Mouse (Mus musculus): ENCODE data around the gene Ubash3a. TPM values are rescaled to one million over a fixed set of nuclear protein-coding genes. Genes with fewer than 3 reads are reported as not detected.
A peak's percentile ranks its signal among the peaks of the same experiment; 100 is the strongest.

Gene Ubash3a
- polyA plus RNA-seq, 1 experiment from 2014 or later, result not detected

DNA sequence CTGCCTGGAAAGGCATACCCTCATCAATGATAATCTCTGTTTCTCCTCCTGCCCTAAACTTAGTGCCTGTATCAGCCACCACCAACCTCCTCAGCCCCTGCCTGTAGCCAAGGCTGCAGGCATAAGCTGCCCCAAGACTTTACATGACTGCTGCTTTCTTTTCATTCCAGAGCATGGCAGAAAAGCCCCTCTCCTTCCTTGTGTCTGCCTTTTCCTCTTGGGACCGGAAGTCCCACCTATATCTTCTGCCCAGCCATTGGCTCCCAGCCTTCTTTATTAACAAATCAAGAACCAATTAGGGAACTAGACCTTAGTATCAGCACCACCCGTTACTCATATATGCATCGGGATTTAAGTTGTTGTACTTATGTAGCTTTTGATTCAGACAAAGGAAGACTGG, 79.5 kb downstream of the Ubash3a start:
- Histone ChIP-seq H3K36me3 (ENCODE audit: control insufficient read depth, insufficient read depth, low read length) (no peaks in the 10 kb centered on the region), H3K4me3 (ENCODE audit: low read depth, low read length) (no peak overlapping the region), H3K27me3 (replicated peaks; ENCODE audit: control insufficient read depth, insufficient read depth, low read length) (no peaks in the 10 kb centered on the region), H3K4me1 (ENCODE audit: control insufficient read depth, insufficient read depth, low read length) (no peaks in the 10 kb centered on the region; the same call in 1 of the 2 replicates), H3K9ac (ENCODE audit: low read length) (no peak overlapping the region), H3K4me2 (ENCODE audit: low read length) (no peak overlapping the region), H3K9me3 (replicated peaks; ENCODE audit: control insufficient read depth, low read length) (no peaks in the 10 kb centered on the region), H3K27ac (ENCODE audit: low read depth, low read length) (no peak overlapping the region)
- DNase-seq (ENCODE audit: low spot score), result no peak
- WGBS, result 77% methylated on average over 3 of the region's 3 CpGs
- ATAC-seq, result no peak

DNA sequence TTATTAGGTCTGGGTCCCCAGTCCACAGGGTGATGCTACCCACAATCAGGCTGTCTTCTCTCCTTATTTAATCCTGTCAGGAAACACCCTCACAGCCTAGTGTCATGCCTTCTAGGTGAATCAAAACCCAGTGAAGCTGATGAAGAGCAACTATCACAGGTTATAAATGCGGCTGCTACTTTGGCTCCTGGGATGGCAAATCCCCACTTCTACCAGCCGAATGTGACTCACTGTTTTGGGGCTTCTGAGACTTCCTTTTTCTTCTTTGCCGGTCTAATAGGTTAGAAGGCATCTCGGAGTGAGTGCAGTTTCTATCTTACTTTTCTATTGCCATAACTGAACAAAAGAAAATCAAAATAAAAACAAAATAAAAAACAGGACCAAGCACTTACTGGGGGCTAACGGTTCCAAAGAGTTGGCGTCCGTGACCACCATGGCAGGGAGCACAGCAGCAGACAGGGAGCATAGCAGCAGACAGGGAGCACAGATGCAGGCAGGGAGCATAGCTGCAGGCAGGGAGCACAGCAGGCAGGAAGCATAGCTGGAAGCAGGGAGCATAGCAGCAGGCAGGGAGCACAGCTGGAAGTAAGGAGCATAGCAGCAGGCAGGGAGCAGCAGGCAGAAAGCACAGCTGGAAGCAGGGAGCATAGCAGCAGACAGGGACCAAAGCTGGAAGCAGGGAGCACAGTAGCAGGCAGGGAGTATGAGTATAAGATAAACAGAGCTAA, 81.5 kb downstream of the Ubash3a start:
- Histone ChIP-seq H3K4me1 (ENCODE audit: control insufficient read depth, insufficient read depth, low read length) (no peaks in the 10 kb centered on the region), H3K27me3 (replicated peaks; ENCODE audit: control insufficient read depth, insufficient read depth, low read length) (no peaks in the 10 kb centered on the region), H3K4me3 (ENCODE audit: low read depth, low read length) (no peak overlapping the region), H3K27ac (ENCODE audit: low read depth, low read length) (no peak overlapping the region), H3K9ac (ENCODE audit: low read length) (no peak overlapping the region), H3K9me3 (replicated peaks; ENCODE audit: control insufficient read depth, low read length) (no peaks in the 10 kb centered on the region), H3K4me2 (ENCODE audit: low read length) (no peak overlapping the region), H3K36me3 (ENCODE audit: control insufficient read depth, insufficient read depth, low read length) (no peaks in the 10 kb centered on the region)
- WGBS, result 64% methylated on average over 7 of the region's 7 CpGs
- no peak for ATAC-seq
- no peak for DNase-seq (ENCODE audit: low spot score)

DNA sequence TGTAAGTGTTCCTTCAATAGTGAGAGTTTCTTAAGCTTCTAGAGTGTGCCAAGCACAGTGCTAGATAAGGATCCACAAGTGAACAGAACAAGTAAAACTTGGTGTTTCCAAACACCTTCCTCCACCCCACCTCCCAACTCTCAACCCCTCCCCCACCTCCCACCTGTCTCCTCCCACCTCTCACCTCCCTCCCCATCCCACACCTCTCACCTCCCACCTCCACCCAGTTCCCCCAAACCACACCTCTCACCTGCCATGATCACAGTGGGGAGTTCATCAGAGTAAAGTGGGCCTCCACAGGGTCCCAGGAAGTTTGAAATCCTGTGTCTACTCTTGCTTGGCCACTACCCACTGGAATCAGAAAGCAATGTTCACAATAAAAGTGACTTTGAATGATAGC, 82.6 kb downstream of the Ubash3a start:
- no peak overlapping the region for H3K4me3 ChIP-seq (ENCODE audit: low read depth, low read length)
- DNase-seq (ENCODE audit: low spot score) (no peak), ATAC-seq (no peak)
- H3K27me3 ChIP-seq (replicated peaks; ENCODE audit: control insufficient read depth, insufficient read depth, low read length), result no peaks in the 10 kb centered on the region
- no peak overlapping the region for H3K9ac ChIP-seq (ENCODE audit: low read length)
- no peaks in the 10 kb centered on the region; the same call in 1 of the 2 replicates for H3K4me1 ChIP-seq (ENCODE audit: control insufficient read depth, insufficient read depth, low read length)
- no peak overlapping the region for H3K27ac ChIP-seq (ENCODE audit: low read depth, low read length)
- H3K36me3 ChIP-seq (ENCODE audit: control insufficient read depth, insufficient read depth, low read length), result no peaks in the 10 kb centered on the region
- no peak overlapping the region for H3K4me2 ChIP-seq (ENCODE audit: low read length)
- H3K9me3 ChIP-seq (replicated peaks; ENCODE audit: control insufficient read depth, low read length), result no peaks in the 10 kb centered on the region

DNA sequence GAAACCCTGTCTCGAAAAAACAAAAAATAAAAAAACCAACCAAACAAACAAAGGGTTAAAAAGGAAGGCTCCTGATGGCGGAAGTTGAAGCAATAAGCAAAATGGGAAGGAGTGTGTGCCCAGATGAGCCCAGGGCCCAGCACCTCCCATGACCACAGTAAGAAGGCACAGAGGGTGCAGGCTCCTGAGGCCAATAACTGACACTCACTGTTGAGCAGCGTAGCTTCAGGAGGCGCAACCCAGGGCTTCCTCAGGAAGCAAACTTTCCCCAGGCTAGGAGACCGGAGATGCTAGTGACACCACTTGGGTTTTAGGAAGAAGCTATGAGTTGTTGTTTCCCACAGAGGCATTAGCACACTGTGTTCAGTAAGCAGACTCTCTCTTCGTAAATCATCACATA, 83.2 kb downstream of the Ubash3a start:
- WGBS, result 78% methylated on average over 6 of the region's 6 CpGs
- Histone ChIP-seq H3K4me2 (ENCODE audit: low read length) (no peak overlapping the region), H3K9ac (ENCODE audit: low read length) (no peak overlapping the region), H3K27me3 (replicated peaks; ENCODE audit: control insufficient read depth, insufficient read depth, low read length) (no peaks in the 10 kb centered on the region), H3K4me3 (ENCODE audit: low read depth, low read length) (no peak overlapping the region), H3K9me3 (replicated peaks; ENCODE audit: control insufficient read depth, low read length) (no peaks in the 10 kb centered on the region), H3K4me1 (ENCODE audit: control insufficient read depth, insufficient read depth, low read length) (peaks cover 5% of the 10 kb centered on the region; the same call in 1 of the 2 replicates), H3K27ac (ENCODE audit: low read depth, low read length) (no peak overlapping the region), H3K36me3 (ENCODE audit: control insufficient read depth, insufficient read depth, low read length) (no peaks in the 10 kb centered on the region)
- no peak for ATAC-seq
- no peak for DNase-seq (ENCODE audit: low spot score)

DNA sequence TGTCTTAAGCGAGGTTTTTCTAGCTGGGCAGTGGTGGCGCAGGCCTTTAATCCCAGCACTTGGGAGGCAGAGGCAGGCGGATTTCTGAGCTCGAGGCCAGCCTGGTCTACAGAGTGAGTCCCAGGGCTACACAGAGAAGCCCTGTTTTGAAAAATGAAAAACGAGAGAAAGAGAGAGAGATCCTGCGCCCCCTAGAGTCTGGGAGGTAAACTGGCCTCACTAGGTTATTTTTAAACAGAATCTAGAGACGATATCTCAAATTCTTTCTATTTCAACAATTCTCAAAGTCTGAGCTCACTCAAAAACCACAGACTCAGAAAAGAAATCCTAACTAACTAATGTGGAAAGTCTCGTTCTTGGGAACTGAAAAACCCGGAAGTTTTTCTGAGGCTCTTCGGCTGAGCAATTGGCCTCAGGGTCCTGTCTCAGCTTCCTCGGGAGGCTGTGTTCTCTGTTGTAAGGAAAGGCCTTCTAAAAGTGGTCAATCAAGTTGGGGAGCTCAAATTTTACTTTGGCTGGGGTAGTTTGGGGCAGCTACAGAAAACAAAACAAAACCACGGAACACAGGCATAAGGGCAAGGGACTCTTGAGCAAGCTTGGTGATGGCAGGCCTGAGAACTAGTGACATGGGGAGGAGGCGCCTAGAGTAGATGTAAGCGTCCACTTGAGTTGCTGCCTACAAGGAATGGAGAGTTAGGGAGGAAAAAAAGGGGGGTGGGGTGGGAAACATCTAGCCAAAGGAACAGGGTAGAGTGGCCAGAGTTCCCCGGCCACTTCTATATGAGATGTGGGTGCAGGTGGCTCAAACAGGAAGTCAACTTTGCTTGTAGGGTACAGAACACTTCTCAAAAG, 86.9 kb downstream of the Ubash3a start:
- Histone ChIP-seq H3K36me3 (ENCODE audit: control insufficient read depth, insufficient read depth, low read length) (no peaks in the 10 kb centered on the region), H3K4me1 (ENCODE audit: control insufficient read depth, insufficient read depth, low read length) (peaks cover 17% of the 10 kb centered on the region), H3K27ac (ENCODE audit: low read depth, low read length) (no peak overlapping the region), H3K9me3 (replicated peaks; ENCODE audit: control insufficient read depth, low read length) (no peaks in the 10 kb centered on the region), H3K4me3 (ENCODE audit: low read depth, low read length) (no peak overlapping the region), H3K27me3 (replicated peaks; ENCODE audit: control insufficient read depth, insufficient read depth, low read length) (no peaks in the 10 kb centered on the region), H3K9ac (ENCODE audit: low read length) (no peak overlapping the region), H3K4me2 (ENCODE audit: low read length) (no peak overlapping the region)
- ATAC-seq (no peak), DNase-seq (ENCODE audit: low spot score) (no peak)
- 84% methylated on average over 15 of the region's 15 CpGs for WGBS

DNA sequence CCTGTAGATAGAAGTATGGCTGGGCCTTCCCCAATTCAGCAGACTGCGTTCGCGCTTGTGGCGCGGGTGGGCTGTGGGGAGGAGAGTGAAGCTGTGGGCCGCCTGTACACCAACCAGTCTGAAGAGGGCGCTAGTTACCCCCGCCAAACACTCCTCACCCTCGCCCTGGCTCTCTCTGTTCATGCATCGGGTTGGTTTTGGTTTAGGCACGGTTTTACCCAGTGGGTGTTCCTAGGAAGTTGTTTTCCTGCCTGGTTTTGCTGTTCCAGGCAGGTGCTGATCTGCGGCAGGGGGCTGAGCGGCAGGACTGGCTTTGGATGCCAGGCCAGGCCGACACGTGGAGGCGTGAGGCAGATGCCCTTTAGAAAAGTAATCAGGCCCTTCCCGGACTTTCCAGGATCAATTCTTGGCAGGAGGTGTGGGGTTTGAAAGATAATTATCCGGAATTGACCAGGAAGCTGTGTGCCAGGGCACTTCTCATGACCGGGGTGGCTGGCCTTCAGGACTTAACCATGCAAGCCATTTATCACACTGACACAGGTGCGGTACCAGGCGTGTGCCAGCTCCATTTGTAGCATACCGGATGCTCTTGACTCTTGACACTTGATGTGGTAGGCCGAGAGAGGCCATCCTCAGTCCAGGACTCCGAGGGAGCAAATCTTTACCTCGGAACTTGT, 87.7 kb downstream of the Ubash3a start:
- WGBS, result 23% methylated on average over 25 of the region's 25 CpGs
- Histone ChIP-seq H3K4me3 (ENCODE audit: low read depth, low read length) (peak overlapping the region; percentile 55), H3K27ac (ENCODE audit: low read depth, low read length) (peak overlapping the region; percentile 73; the same call in 1 of the 2 replicates), H3K9ac (ENCODE audit: low read length) (peak overlapping the region; percentile 82), H3K9me3 (replicated peaks; ENCODE audit: control insufficient read depth, low read length) (no peaks in the 10 kb centered on the region), H3K36me3 (ENCODE audit: control insufficient read depth, insufficient read depth, low read length) (no peaks in the 10 kb centered on the region), H3K4me2 (ENCODE audit: low read length) (peak overlapping the region; percentile 97), H3K4me1 (ENCODE audit: control insufficient read depth, insufficient read depth, low read length) (peaks cover 17% of the 10 kb centered on the region), H3K27me3 (replicated peaks; ENCODE audit: control insufficient read depth, insufficient read depth, low read length) (no peaks in the 10 kb centered on the region)
- ATAC-seq (peak; percentile 36; the same call in 1 of the 2 replicates), DNase-seq (ENCODE audit: low spot score) (peak; percentile 60)

DNA sequence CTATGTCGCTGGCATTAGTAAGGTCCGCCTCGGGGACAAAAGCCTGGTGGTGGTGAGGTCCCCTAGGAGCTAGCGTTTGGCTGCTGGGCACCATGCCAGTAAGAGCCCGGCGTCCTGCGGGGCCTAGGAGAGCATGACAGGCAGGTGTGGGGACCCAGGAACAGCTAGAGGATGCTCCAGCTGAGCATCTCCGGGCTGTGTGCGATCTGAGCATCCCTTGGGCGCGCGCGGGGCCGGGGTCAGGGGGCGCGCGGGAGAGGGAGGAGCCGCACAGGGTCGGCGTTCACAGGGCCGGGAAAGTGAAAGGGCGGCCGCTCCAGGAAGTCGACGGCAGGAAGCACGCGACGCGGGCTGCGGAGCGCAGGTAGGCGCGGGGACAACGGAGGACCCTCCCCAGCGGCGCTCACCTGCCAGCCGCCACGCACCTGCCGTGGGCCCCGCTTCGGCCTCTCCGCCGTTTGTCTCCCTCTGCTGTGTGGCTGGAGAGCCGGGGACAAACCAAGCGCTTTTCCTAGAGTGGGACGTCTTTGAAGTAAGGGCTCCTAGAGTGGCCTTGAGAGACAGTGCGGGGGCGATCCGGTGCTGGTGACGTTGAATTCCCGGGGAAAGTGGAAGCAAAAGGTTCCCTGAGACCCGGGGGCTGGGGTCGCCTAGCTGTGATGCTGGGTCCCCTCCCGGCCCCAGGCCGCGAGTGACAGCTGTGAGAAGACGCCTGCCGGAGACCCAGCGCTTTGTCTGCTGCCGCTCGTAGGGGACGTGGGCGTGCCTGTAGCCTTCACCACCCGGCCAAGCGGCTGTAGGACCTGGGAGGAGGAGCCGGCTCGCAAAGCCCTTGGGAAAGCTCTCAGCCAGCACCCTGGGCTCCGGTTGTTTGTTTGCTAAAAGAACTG, 88.5 kb downstream of the Ubash3a start:
- peak overlapping the region; percentile 97 for H3K4me2 ChIP-seq (ENCODE audit: low read length)
- peak; percentile 85 for ATAC-seq
- peak; percentile 84 for DNase-seq (ENCODE audit: low spot score)
- peak overlapping the region; percentile 73 for H3K27ac ChIP-seq (ENCODE audit: low read depth, low read length)
- H3K27me3 ChIP-seq (replicated peaks; ENCODE audit: control insufficient read depth, insufficient read depth, low read length), result no peaks in the 10 kb centered on the region
- peak overlapping the region; percentile 55 for H3K4me3 ChIP-seq (ENCODE audit: low read depth, low read length)
- H3K9ac ChIP-seq (ENCODE audit: low read length), result peak overlapping the region; percentile 82
- H3K36me3 ChIP-seq (ENCODE audit: control insufficient read depth, insufficient read depth, low read length), result no peaks in the 10 kb centered on the region
- H3K9me3 ChIP-seq (replicated peaks; ENCODE audit: control insufficient read depth, low read length), result no peaks in the 10 kb centered on the region
- WGBS, result under 1% methylated on average over 60 of the region's 68 CpGs
- H3K4me1 ChIP-seq (ENCODE audit: control insufficient read depth, insufficient read depth, low read length), result peaks cover 17% of the 10 kb centered on the region

All from forebrain, embryonic 14.5 days (tissue).